Mouse (Mus musculus) heart, adult 18-20 months (tissue): ENCODE measurements around the gene Actrt2. TPM values are rescaled to one million over a fixed set of nuclear protein-coding genes. Genes with fewer than 3 reads are reported as not detected.

ENCODE experiments used
- DNase-seq, 2 experiments: peaks; one replicate each; pipeline ENCODE4 v3.0.0; 2021 to 2022; ENCODE audit warnings: mixed read lengths in 1 of 2
- total RNA-seq, 2 experiments: library from RNA; stranded (reverse); gene quantifications; 2 replicates each; pipeline ENCODE4 v1.2.3; 2021

Gene Actrt2
- total RNA-seq, 2 experiments from 2014 or later, result not detected

GRCm38 (mm10) chr4:154638320-154638886 is 29.3 kb downstream of the Actrt2 start:
- DNase-seq, result peak in 1 of 2 experiments; percentile 34

- peak in 1 of 2 experiments; percentile 41 for DNase-seq
Measured at GRCm38 (mm10) chr4:154637468-154638319, 30.0 kb downstream of the Actrt2 start.

- peak; percentile 68 to 77 for DNase-seq
Measured at GRCm38 (mm10) chr4:154636721-154637311, 30.9 kb downstream of the Actrt2 start, which contains the start of gene Prdm16. Prdm16 (minus strand) TSS chr4:154636873.

GRCm38 (mm10) chr4:154636053-154636433 is 31.6 kb downstream of the Actrt2 start:
- peak in 1 of 2 experiments; percentile 64 for DNase-seq

DNA sequence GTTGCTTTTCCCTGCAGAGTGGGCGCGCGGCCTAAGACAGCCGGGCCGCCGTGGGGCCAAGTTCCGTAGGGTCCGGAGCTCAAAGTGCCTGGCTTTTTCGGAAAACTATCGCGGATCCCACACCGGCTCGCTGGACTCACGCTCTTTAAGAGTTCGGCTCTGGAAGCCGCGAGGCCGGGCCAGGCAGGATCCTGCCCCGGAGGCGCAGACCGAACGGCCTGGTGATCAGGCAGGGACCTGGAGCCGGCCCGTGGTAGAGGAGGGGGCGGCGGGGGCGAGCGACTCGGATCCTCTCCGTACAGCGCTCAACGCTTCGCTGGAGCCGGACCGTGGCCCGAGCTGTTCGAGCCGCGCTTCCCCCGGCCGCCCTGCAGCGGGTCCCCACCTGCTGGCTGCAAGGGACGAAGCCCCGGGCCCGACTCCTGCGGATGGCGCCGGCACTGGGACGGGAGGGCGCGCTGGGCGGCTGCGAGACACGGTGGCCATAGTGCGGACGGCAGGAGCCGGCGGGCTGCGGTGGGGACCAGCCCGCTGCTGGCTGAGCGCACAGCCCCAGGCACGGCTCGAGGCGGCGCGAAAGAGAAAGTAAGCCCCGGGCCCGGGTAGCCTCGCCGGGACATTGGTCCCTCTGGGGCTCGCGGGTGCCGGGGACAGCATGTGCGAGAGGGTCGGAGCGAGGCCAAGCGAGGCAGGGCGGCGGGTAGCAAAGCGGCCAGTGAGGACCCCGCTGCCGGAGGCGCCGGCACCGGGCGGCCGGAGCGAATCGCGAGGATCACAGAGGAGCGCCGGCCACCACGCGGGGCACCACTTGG is 32.2 kb downstream of the Actrt2 start:
- peak; percentile 46 to 70 for DNase-seq

- peak; percentile 9 to 63 for DNase-seq
Measured at GRCm38 (mm10) chr4:154634470-154635240, 33.0 kb downstream of the Actrt2 start.

GRCm38 (mm10) chr4:154634001-154634400 is 33.7 kb downstream of the Actrt2 start:
- peak in 1 of 2 experiments; percentile 44 for DNase-seq

DNA sequence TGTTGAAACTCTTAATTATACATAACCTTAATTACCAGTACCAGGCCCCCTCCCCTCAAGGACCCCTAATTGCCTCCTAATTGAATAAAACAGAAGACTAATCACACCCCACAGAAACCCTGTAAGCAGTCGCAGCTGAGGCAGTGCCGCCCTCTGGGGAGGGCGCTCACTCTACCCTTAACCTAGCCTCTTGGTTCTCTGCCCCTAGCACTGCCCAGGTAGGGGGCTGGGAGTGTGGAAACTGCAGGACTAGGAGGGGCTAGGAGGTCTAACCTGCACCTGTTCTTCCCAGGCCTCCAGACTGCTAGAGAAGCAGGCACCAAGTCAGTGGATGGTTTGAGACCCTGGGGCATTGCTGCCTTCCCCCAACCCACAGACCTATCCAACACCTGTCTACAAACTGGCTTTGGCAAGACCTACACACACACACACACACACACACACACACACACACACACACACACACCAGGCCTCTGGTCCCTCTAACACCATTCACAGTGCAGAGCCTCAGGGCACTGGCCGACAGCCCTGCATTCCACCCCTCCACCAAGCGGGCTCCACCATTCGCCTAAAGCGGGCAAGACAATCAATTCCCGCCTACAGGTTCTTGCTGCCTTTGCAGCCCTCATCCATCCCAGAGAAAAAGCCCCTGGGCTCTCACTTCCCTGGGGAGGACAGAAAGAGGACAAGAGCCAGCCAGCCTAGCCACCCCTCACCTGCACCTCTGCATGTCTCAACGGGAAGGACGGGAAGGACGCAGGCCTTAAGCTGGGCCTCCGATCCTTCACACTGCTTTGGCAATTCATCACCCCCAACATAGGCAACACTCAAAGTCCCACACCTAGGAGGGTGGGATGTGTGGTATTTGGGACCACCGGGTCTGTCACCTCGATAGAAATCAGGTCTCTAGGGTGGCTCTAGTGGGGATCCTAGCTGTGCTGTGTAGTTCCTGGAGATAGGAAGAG is 34.6 kb downstream of the Actrt2 start:
- peak in 1 of 2 experiments; percentile 50 for DNase-seq

GRCm38 (mm10) chr4:154630763-154631162 is 36.9 kb downstream of the Actrt2 start:
- DNase-seq, result no peak

GRCm38 (mm10) chr4:154627419-154628142 is 40.1 kb downstream of the Actrt2 start:
- DNase-seq, result no peak

DNA sequence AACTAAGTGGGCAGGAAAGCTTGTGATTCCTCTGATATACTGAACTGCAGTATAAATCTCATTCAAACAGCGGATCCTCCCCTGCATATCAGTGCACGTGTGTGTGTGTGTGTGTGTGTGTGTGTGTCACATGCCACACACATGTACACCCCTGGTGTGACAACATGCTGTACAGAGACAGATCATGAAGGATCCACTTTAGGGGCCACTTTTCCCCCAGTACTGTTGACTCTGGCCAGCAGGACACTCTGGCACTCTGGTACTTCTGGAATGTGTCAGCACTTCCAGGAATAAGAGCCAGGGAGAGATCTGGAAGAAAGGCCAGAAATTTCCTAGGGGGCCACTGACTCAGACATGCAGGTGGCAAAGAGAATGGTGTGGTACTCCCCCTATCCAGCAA is 41.4 kb downstream of the Actrt2 start:
- no peak for DNase-seq

- DNase-seq, result no peak
Measured at GRCm38 (mm10) chr4:154625710-154626109, 42.0 kb downstream of the Actrt2 start.

GRCm38 (mm10) chr4:154623241-154623640 is 44.4 kb downstream of the Actrt2 start:
- DNase-seq, result peak; percentile 42 to 58

DNA sequence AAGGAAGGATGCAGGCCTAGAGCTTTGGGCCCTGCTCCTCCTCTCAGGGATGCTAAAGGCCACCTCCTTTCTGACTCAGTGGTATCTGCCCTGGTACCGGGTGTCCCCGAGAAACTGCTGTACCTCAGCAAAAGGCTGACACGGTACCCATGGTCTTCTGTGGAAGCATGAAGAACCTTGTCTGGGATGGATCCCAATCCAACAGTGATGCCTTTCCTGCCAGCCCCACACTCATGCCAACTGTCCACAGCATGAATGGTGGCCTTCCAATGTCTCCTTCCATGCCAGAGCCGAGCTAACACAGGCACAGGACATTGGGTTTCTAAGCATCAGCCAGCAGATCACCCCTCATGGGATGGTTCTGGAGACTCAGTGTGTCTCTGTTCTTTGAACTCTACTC is 45.1 kb downstream of the Actrt2 start:
- DNase-seq, result peak in 1 of 2 experiments; percentile 9

Other genes starting within 250 kb of the Actrt2 start
- 10 to 100 TPM; 10.2 to 10.4 TPM for gene Prdm16, start 31.0 kb downstream of the Actrt2 start, total RNA-seq
- under 1 TPM; 0.15 to 0.18 TPM for gene Ttc34, start 169.6 kb upstream of the Actrt2 start, total RNA-seq
- under 1 TPM; 0.10 to 0.13 TPM for gene Mmel1, start 201.7 kb upstream of the Actrt2 start, total RNA-seq
- gene Fam213b, start 231.3 kb upstream of the Actrt2 start, total RNA-seq, result 10 to 100 TPM; 82.5 to 98.2 TPM